Mouse (Mus musculus) bone marrow, adult 2 months (tissue): ENCODE measurements around the gene Nob1.

Experiments
- CTCF ChIP-seq: fragments of 200-500 bp; IDR thresholded peaks from 2 replicates; pipeline ENCODE4 v1.5.1; 2011; ENCODE audit warnings: low read length, control low read depth; ENCODE audit not compliant: control insufficient read depth, insufficient read depth
- POLR2A ChIP-seq: fragments of 200-500 bp; IDR thresholded peaks from 2 replicates; pipeline ENCODE4 v1.6.1; 2011; ENCODE audit warnings: low read depth, mild to moderate bottlenecking, control low read depth, low read length, borderline replicate concordance; ENCODE audit not compliant: control insufficient read depth

DNA sequence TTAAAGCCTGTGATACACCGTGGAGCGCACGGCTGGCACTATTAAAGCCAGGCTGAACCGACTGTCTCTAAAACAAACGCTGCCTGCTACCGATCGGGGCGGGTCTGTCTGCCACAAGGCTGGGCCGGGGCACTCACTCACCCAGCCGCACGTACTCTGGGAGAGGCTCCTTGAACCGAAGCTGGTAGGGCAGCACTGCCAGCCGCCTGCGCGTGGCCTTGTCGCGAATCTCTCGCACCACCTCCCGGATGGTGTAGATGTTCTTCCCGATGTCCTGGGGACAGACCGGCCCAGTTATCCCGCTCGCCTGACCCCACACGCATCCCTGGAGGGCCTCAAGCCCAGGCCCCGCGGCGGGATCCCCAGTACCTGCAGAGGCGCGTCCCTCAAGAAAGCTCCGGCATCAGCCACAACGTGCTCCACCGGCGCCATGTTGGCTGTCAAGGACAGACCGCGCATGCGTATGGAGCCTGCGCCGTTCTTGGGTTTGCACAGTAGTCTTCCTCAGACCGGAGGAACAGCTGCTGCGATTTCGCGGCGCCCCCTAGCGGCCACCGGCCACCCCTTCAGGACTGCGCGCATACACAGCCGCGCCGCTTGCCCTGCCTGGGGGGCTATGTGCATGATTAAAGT lies at the start of gene Nob1:
- TF ChIP-seq CTCF (peak; percentile 93), POLR2A (peak; percentile 75; the same call in 1 of the 2 replicates)
